10 mouse cellular contexts compared by ENCODE assay signal in genomic region chr15:91781172-91781571, GRCm38 (mm10). TPM values are rescaled to one million over a fixed set of nuclear protein-coding genes. Genes with fewer than 3 reads are reported as not detected.
DNase-seq lines count a peak whose midpoint lies in the region; ATAC-seq and TF ChIP-seq lines count a peak whose summit lies in the region.
"Had no signal": no experiment of that assay in that cellular context is flagged by ENCODE, and none has a peak within 500 bp of the region (broad histone marks: within the 10 kb centered on the region; RNA-seq: fewer than 3 reads in every experiment).

No protein-coding gene starts in this region.

- H3K4me3 ChIP-seq in hindbrain, embryonic 14.5 days (replicated peaks; ENCODE audit: low read length) = no peak overlapping the region
- H3K4me3 ChIP-seq in hindbrain, embryonic 12.5 days = no peak overlapping the region
- H3K4me3 ChIP-seq in ES-E14 (ENCODE audit: insufficient read depth in 1 of 2, low read depth in 1 of 2, low read length in 2 of 2, poor library complexity in 1 of 2, severe bottlenecking in 1 of 2) = no peak overlapping the region
- H3K4me3 ChIP-seq: embryonic facial prominence, embryonic 15.5 days had no signal

- H3K9ac ChIP-seq in hindbrain, embryonic 14.5 days = no peak overlapping the region
- no peak overlapping the region for H3K9ac ChIP-seq in hindbrain, embryonic 12.5 days
- H3K9ac ChIP-seq in ES-E14 (ENCODE audit: insufficient read depth, low read depth, low read length, poor library complexity, severe bottlenecking) = no peak overlapping the region
- H3K9ac ChIP-seq: embryonic facial prominence, embryonic 15.5 days had no signal

- ATAC-seq in hindbrain, embryonic 14.5 days (ENCODE audit: low FRiP score) = no peak
- no peak for ATAC-seq in hindbrain, embryonic 12.5 days (ENCODE audit: low FRiP score)

- H3K4me1 ChIP-seq in hindbrain, embryonic 14.5 days (replicated peaks; ENCODE audit: control insufficient read depth, insufficient read depth, low read length) = no peaks in the 10 kb centered on the region
- no peaks in the 10 kb centered on the region for H3K4me1 ChIP-seq in hindbrain, embryonic 12.5 days
- no peaks in the 10 kb centered on the region; a peak in 1 of 4 replicates for H3K4me1 ChIP-seq in ES-E14 (ENCODE audit: control insufficient read depth in 2 of 2, insufficient read depth in 2 of 2, low read length in 2 of 2, poor library complexity in 1 of 2)
- H3K4me1 ChIP-seq: embryonic facial prominence, embryonic 15.5 days had no signal

- H3K27ac ChIP-seq in hindbrain, embryonic 14.5 days = no peak overlapping the region
- H3K27ac ChIP-seq in hindbrain, embryonic 12.5 days = no peak overlapping the region
- no peak overlapping the region for H3K27ac ChIP-seq in ES-E14 (ENCODE audit: insufficient read depth, low read depth, low read length, poor library complexity, severe bottlenecking)
- H3K27ac ChIP-seq: embryonic facial prominence, embryonic 15.5 days had no signal

- H3K36me3 ChIP-seq in hindbrain, embryonic 14.5 days (replicated peaks; ENCODE audit: control insufficient read depth, insufficient read depth) = no peaks in the 10 kb centered on the region
- H3K36me3 ChIP-seq in hindbrain, embryonic 12.5 days = no peaks in the 10 kb centered on the region
- H3K36me3 ChIP-seq in ES-E14 (ENCODE audit: control insufficient read depth, insufficient read depth, low read length, poor library complexity, severe bottlenecking) = no peaks in the 10 kb centered on the region

- no peaks in the 10 kb centered on the region for H3K27me3 ChIP-seq in hindbrain, embryonic 14.5 days (ENCODE audit: control insufficient read depth, insufficient read depth, low read length)
- no peaks in the 10 kb centered on the region for H3K27me3 ChIP-seq in hindbrain, embryonic 12.5 days
- H3K27me3 ChIP-seq: embryonic facial prominence, embryonic 15.5 days had no signal

- 28% methylated on average over 6 of the region's 6 CpGs for WGBS in hindbrain, embryonic 14.5 days
- 20% methylated on average over 6 of the region's 6 CpGs for WGBS in hindbrain, embryonic 12.5 days

- in situ Hi-C loops in ES-E14 (cut with MboI; ENCODE audit: low sequenced_read_pairs in 2 of 2, unreplicated experiment in 2 of 2) = loop anchor here in 1 of 2 experiments (25.0 kb wide), 1 partner anchor 456 kb away; no protein-coding TSS in a partner anchor

- DNase-seq in hindbrain, embryonic 14.5 days (ENCODE audit: low spot score) = peak; percentile 77
- DNase-seq in ES-E14 (ENCODE audit: low read depth, low spot score) (peak; percentile 51), MN1 (ENCODE audit: low spot score) (no peak)
- DNase-seq in c-Kit-positive CD71-positive TER-119-positive erythroid progenitor cells, embryonic 14.5 days (ENCODE audit: low spot score) = peak; percentile 21
- DNase-seq in forelimb bud, embryonic 11.5 days (ENCODE audit: low read depth, low spot score) = peak; percentile 55
- peak; percentile 18 for DNase-seq in left cerebral cortex, adult 11 months (ENCODE audit: low spot score)
- DNase-seq in naive thymus-derived CD4-positive, alpha-beta T cell, adult 2 months (ENCODE audit: low read depth) = peak; percentile 24

- no peaks in the 10 kb centered on the region for H3K9me3 ChIP-seq in hindbrain, embryonic 14.5 days (ENCODE audit: control insufficient read depth, low read length)
- H3K9me3 ChIP-seq in hindbrain, embryonic 12.5 days (replicated peaks) = no peaks in the 10 kb centered on the region
- H3K9me3 ChIP-seq in ES-E14 (ENCODE audit: control insufficient read depth, insufficient read depth, low read depth, low read length) = no peaks in the 10 kb centered on the region
- H3K9me3 ChIP-seq: embryonic facial prominence, embryonic 15.5 days had no signal

- no peak overlapping the region for H3K4me2 ChIP-seq in hindbrain, embryonic 14.5 days (replicated peaks)
- H3K4me2 ChIP-seq in hindbrain, embryonic 12.5 days (replicated peaks) = no peak overlapping the region
- H3K4me2 ChIP-seq: embryonic facial prominence, embryonic 15.5 days had no signal

TF ChIP-seq in ES-E14, 5 proteins besides CTCF, POLR2A, EP300 and RAD21:
- TF ChIP-seq HCFC1 (IDR thresholded peaks at IDR 0.05; ENCODE audit: borderline replicate concordance, insufficient read depth, low read length) (no peak), ZC3H11A (IDR thresholded peaks at IDR 0.05; ENCODE audit: borderline replicate concordance, low read depth, low read length) (0 out of 2 replicates have a peak, but pooled peaks have one; percentile 29)

RNA-seq across cellular contexts. Expression of gene Smgc, which starts 56.9 kb away (rescaled TPM):
- polyA plus RNA-seq in hindbrain, embryonic 14.5 days (2014; fragmentation: Nextera tagmentation; extraction: Ambion mirVana) = not detected in 2 replicates
- polyA plus RNA-seq in hindbrain, embryonic 12.5 days (2016; fragmentation: Nextera tagmentation; extraction: Ambion mirVana) = 0.12 and 0.25 TPM in 2 replicates
- total RNA-seq in ES-E14 (2012; rRNA removed) = 0.22 TPM in 1 of 2 replicates, not detected in the other
- polyA plus RNA-seq: embryonic facial prominence, embryonic 15.5 days; lung, embryonic 16.5 days had no signal
